Mouse (Mus musculus) intestine, postnatal 0 days (tissue): Measurements from ENCODE around the gene Tbc1d10a. TPM values are rescaled to one million over a fixed set of nuclear protein-coding genes. Genes with fewer than 3 reads are reported as not detected.

Experiments
- ATAC-seq: fragments of 200-750 bp; cut with Nextera tagmentation; 2 replicates; pipeline ENCODE4 v1.8.0; 2017; ENCODE audit warnings: mild to moderate bottlenecking, moderate TSS enrichment, moderate library complexity
- H3K27ac ChIP-seq: fragments of 300-500 bp; sonication (generic); 2 replicates; pipeline ENCODE4 v1.5.1; 2014; ENCODE audit warnings: mild to moderate bottlenecking, low read depth, low read length, moderate library complexity
- H3K27me3 ChIP-seq: fragments of 300-500 bp; sonication (generic); replicated peaks from 2 replicates; pipeline ENCODE4 v1.6.1; 2014; ENCODE audit warnings: low read length, mixed read lengths; ENCODE audit not compliant: control insufficient read depth, insufficient read depth
- H3K36me3 ChIP-seq: fragments of 300-500 bp; sonication (generic); 2 replicates; pipeline ENCODE4 v1.6.1; 2014; ENCODE audit warnings: mild to moderate bottlenecking, moderate library complexity; ENCODE audit not compliant: control insufficient read depth, insufficient read depth
- H3K4me1 ChIP-seq: fragments of 300-500 bp; sonication (generic); replicated peaks from 2 replicates; pipeline ENCODE4 v1.6.1; 2014; ENCODE audit warnings: antibody characterized with exemption, low read length, mixed read lengths; ENCODE audit not compliant: control insufficient read depth, insufficient read depth
- H3K4me2 ChIP-seq: fragments of 300-500 bp; sonication (generic); replicated peaks from 2 replicates; pipeline ENCODE4 v1.6.1; 2014; ENCODE audit warnings: low read depth, mild to moderate bottlenecking, moderate library complexity
- H3K4me3 ChIP-seq: fragments of 300-500 bp; sonication (generic); 2 replicates; pipeline ENCODE4 v1.5.1; 2014; ENCODE audit warnings: low read depth, low read length
- H3K9ac ChIP-seq: fragments of 300-500 bp; sonication (generic); 2 replicates; pipeline ENCODE4 v1.6.1; 2014; ENCODE audit warnings: mild to moderate bottlenecking, low read depth, low read length
- H3K9me3 ChIP-seq: fragments of 300-500 bp; sonication (generic); 2 replicates; pipeline ENCODE4 v1.6.1; 2016; ENCODE audit warnings: mixed run types; ENCODE audit not compliant: control insufficient read depth
- CTCF ChIP-seq: sonication (generic); IDR thresholded peaks from 2 replicates; pipeline ENCODE4 v1.5.1; 2016; ENCODE audit warnings: low read depth, mild to moderate bottlenecking, control low read depth, antibody characterized with exemption, moderate library complexity
- WGBS: fragments of 180-500 bp; shearing (Covaris S2); extraction: QIAGEN DNeasy Blood & Tissue Kit; methylation state at CpG from one replicate; pipeline ENCODE4 v1.1.7; 2014; 5-methylcytosine and 5-hydroxymethylcytosine counted together
- polyA plus RNA-seq: library from polyadenylated mRNA; unstranded; fragments of >200 nt; fragmentation: Nextera tagmentation; extraction: Ambion mirVana; gene quantifications from 2 replicates; pipeline ENCODE4 v1.2.1, GENCODE M21; 2015

The Tbc1d10a gene
- polyA plus RNA-seq, 1 experiment from 2014 or later: 37.2 TPM

DNA sequence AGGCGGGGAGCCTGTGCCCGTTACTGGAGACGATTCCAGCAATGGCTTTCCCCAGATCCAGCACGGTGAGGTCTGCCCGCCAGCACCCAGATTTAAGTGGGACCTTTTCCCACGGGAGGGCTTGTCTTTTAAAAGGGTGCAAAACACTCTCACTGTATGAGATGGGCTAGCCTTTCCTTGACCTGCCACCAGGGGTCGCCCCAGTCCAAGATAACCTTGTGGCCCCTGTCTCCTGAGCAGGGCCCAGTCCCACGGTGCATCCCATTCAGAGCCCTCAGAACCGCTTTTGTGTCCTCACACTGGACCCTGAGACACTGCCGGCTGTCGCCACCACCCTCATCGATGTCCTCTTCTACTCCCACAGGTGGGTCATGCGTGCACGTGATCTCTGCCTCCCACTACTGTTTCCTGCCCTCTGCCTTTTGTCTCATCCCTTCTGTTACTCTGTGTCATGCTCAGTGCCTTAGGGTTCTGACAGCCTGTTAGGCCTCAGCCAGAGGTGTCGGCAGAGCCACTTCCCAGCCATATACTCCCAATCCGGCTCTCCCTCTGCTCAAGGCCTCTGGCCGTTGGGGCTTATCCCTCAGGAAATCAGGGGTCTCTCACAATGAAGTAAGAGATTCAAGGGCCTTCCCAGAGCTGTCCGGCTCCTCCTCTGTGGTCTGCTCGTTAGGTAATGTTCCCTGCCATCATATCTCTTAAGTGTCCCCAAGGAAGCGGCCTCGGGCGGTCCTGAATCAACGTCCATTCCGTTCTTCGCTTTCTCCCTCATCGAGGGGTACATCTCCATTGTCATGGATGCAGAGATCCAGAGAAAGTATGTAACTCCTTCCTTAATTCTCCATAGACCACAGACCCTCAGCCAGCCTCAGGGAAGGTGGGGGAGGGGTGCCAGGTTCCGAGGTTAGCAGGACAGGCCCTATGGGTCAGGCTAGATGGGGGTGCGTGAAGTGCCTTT is 34.1 kb downstream of the Tbc1d10a start:
- no peak overlapping the region for H3K4me2 ChIP-seq
- H3K27me3 ChIP-seq: no peaks in the 10 kb centered on the region
- TF ChIP-seq CTCF: peak; percentile 93
- H3K9ac ChIP-seq: no peak overlapping the region
- 59% methylated on average over 28 of the region's 28 CpGs for WGBS
- ATAC-seq: 0 out of 2 replicates have a peak, but pooled peaks have one; percentile 23
- H3K27ac ChIP-seq: no peak overlapping the region
- H3K9me3 ChIP-seq: no peaks in the 10 kb centered on the region
- no peak overlapping the region for H3K4me3 ChIP-seq
- H3K36me3 ChIP-seq: peaks cover 1% of the 10 kb centered on the region; the same call in 1 of the 2 replicates
- 0 out of 2 replicates have a peak, but pooled peaks cover 2% of the 10 kb centered on the region for H3K4me1 ChIP-seq

DNA sequence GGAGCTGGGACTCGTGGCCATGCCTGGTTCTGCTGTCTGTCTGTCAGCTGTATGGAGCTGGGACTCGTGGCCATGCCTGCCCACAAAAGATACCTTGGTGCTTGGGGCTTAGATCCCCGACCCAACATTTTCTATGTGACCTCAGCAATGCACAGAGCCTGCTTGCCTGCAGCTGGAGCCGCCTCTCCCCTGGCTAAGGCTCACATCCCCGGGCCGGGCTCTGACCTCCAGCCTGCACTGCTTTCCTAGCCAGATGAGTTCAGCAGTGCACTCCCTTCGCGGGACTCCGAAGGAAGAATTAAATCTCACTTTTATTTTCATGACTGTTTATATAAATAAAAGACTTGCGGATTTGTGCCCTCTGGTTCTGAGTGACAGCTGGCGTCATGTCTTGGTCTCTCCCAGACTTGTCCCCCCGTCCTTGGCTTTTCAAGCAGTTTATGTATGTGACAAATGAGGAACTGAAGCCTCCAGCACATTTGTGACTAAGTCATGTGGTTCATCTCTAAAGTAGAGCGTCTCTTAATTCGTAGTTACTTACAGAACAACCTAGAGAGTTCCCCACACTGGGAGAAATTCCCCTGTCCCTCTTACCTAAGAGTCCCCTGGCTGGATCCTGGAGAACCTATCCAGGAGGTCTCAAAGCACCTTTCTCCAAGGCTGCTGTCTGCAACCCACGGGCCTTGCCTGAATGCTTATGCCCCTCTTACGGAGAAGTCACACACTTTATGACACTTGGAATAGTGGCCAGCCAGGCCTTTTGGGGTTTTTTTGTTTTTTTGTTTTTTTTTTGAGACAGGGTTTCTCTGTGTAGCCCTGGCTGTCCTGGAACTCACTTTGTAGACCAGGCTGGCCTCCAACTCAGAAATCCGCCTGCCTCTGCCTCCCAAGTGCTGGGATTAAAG is 35.7 kb downstream of the Tbc1d10a start:
- no peak overlapping the region for H3K27ac ChIP-seq
- H3K9me3 ChIP-seq: no peaks in the 10 kb centered on the region
- H3K27me3 ChIP-seq: no peaks in the 10 kb centered on the region
- no peak overlapping the region for H3K4me2 ChIP-seq
- H3K4me3 ChIP-seq: no peak overlapping the region
- 73% methylated on average over 17 of the region's 17 CpGs for WGBS
- no peak for TF ChIP-seq CTCF
- 0 out of 2 replicates have a peak, but pooled peaks cover 2% of the 10 kb centered on the region for H3K4me1 ChIP-seq
- no peak for ATAC-seq
- H3K9ac ChIP-seq: no peak overlapping the region
- no peaks in the 10 kb centered on the region for H3K36me3 ChIP-seq

DNA sequence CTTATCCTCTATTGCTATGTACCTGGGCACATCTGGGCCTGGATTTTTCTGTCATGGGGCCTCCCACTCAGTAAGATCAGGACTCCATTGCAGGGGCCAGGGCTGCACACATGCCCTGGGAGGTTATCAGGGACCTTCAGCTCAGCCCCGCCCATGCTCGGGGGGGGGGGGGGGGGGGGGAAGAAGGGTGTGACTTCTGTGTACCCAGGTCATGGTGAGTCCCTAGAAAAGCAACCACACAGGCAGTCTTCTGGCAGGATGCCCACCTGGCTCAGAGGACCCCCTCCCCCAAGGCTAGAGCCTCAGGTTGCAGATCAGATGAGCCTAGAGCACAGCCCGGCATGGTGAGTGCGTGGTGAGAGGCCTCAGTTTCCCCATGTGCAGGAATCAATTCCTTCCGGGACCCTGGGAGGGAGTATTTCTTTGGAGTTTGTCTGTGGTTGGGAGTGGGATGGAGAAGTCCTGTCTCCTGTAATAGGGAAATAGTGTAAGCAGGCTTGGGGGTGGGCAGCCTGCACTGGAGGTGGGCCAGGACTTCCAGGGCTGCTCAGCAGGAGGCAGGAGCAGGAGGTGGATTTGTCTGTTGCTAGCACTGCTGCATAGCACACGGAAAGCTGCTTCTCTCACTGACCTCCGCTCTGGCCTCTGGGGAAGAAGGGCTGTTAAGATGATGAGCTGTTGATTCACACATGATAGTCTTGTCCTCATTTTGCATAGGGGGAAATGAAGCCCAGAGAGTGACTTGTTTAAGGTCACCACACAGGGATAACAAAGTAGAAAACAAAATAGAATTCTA is 37.0 kb downstream of the Tbc1d10a start:
- Histone ChIP-seq H3K4me2 (no peak overlapping the region), H3K4me3 (no peak overlapping the region), H3K36me3 (no peaks in the 10 kb centered on the region), H3K27me3 (no peaks in the 10 kb centered on the region), H3K9ac (no peak overlapping the region), H3K9me3 (no peaks in the 10 kb centered on the region), H3K27ac (no peak overlapping the region), H3K4me1 (no peaks in the 10 kb centered on the region)
- 41% methylated on average over 5 of the region's 7 CpGs for WGBS
- no peak for ATAC-seq
- no peak for TF ChIP-seq CTCF

DNA sequence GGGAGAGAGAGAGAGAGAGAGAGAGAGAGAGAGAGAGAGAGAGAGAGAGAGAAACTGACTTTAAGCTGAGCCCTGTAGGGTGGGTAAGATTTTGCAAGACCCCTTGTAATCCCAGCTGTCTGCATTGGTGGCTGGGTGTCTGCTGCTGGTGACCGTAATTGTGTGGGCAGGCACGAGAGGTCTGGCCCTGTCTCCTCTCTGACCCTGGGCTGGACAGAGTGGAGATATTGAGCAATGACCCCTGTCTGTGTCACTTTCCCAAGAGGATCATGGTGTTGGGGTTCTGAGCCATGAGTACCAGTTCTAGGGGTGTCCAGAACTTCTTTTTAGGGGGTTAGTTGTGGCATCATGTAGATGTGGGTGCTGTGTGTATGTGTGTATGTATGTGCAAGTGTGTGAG is 37.6 kb downstream of the Tbc1d10a start:
- 69% methylated on average over 2 of the region's 2 CpGs for WGBS
- ATAC-seq: no peak
- Histone ChIP-seq H3K36me3 (no peaks in the 10 kb centered on the region), H3K27me3 (no peaks in the 10 kb centered on the region), H3K27ac (no peak overlapping the region), H3K4me2 (no peak overlapping the region), H3K9me3 (no peaks in the 10 kb centered on the region), H3K4me1 (no peaks in the 10 kb centered on the region), H3K9ac (no peak overlapping the region), H3K4me3 (no peak overlapping the region)
- TF ChIP-seq CTCF: no peak

DNA sequence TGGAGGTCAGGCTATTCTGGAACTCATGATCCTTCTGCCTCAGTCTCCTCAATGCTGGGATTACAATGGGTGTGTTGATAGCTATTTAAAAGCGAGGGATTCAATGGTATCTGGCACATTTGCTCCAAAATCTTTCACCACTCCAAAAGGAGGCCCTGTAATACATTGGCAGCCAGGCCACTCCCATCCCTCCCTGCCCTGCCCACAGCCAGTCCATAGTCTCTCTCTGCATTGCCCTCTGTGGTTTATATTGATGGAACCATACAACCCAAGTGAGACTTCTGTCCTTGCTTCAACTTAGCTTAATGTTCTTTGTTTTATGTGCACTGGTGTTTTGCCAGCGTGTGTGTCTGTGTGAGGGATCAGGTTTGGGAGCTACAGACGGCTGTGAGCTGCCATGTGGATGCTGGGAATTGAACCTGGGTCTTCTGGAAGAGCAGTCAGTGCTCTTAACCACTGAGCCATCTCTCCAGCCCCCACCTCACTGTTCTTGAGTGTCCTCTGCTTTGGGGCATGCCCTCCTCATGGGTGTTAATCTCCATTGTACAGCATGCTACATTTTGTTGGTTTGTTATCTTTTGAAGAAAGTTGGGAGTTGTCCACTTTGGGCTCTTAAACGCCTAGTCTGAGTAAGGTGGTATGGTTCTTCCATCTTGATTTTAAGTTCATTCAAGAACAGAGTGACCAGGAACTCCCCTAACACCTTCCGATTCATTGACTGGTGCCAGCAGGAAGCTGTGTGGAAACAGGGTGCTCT is 40.2 kb downstream of the Tbc1d10a start:
- no peak overlapping the region for H3K4me2 ChIP-seq
- 81% methylated on average over 5 of the region's 5 CpGs for WGBS
- no peak overlapping the region for H3K27ac ChIP-seq
- no peaks in the 10 kb centered on the region for H3K9me3 ChIP-seq
- no peak for ATAC-seq
- no peaks in the 10 kb centered on the region for H3K27me3 ChIP-seq
- TF ChIP-seq CTCF: no peak
- H3K36me3 ChIP-seq: no peaks in the 10 kb centered on the region
- no peak overlapping the region for H3K9ac ChIP-seq
- no peaks in the 10 kb centered on the region for H3K4me1 ChIP-seq
- no peak overlapping the region for H3K4me3 ChIP-seq
